Mouse (Mus musculus) midbrain, embryonic 12.5 days (tissue): ENCODE results near the gene Nol9. TPM values are rescaled to one million over a fixed set of nuclear protein-coding genes. Genes with fewer than 3 reads are reported as not detected.

Experiments
- ATAC-seq: fragments of 200-750 bp; cut with Nextera tagmentation; 2 replicates; pipeline ENCODE4 v1.8.0; 2017; ENCODE audit warnings: low read depth, moderate TSS enrichment, moderate library complexity; ENCODE audit not compliant: low FRiP score
- H3K27ac ChIP-seq: fragments of 300-500 bp; sonication (generic); replicated peaks from 2 replicates; pipeline ENCODE4 v1.5.1; 2016; ENCODE audit warnings: mild to moderate bottlenecking
- H3K27me3 ChIP-seq: fragments of 300-500 bp; sonication (generic); 2 replicates; pipeline ENCODE4 v1.6.1; 2016; ENCODE audit warnings: mild to moderate bottlenecking
- H3K36me3 ChIP-seq: fragments of 300-500 bp; sonication (generic); 2 replicates; pipeline ENCODE4 v1.6.1; 2016
- H3K4me1 ChIP-seq: fragments of 300-500 bp; sonication (generic); 2 replicates; pipeline ENCODE4 v1.6.1; 2016
- H3K4me2 ChIP-seq: fragments of 300-500 bp; sonication (generic); replicated peaks from 2 replicates; pipeline ENCODE4 v1.6.1; 2016; ENCODE audit warnings: mild to moderate bottlenecking, moderate library complexity
- H3K4me3 ChIP-seq: fragments of 300-500 bp; sonication (generic); 2 replicates; pipeline ENCODE4 v1.5.1; 2016; ENCODE audit warnings: mild to moderate bottlenecking
- H3K9ac ChIP-seq: fragments of 300-500 bp; sonication (generic); replicated peaks from 2 replicates; pipeline ENCODE4 v1.6.1; 2016; ENCODE audit warnings: mild to moderate bottlenecking, moderate library complexity
- H3K9me3 ChIP-seq: fragments of 300-500 bp; sonication (generic); 2 replicates; pipeline ENCODE4 v1.6.1; 2016; ENCODE audit warnings: mild to moderate bottlenecking
- WGBS: fragments of 180-500 bp; shearing (Covaris S2); methylation state at CpG from one replicate; pipeline ENCODE4 v1.1.7; 2016; 5-methylcytosine and 5-hydroxymethylcytosine counted together
- polyA plus RNA-seq: library from polyadenylated mRNA; unstranded; fragments of >200 nt; fragmentation: Nextera tagmentation; extraction: Ambion mirVana; gene quantifications from 2 replicates; pipeline ENCODE4 v1.2.1, GENCODE M21; 2016

Nol9 gene
- polyA plus RNA-seq, 1 experiment from 2014 or later: 35.4 TPM

- no peaks in the 10 kb centered on the region for H3K36me3 ChIP-seq
- H3K9me3 ChIP-seq: no peaks in the 10 kb centered on the region
- H3K4me2 ChIP-seq: no peak overlapping the region
- H3K4me1 ChIP-seq: peaks cover 6% of the 10 kb centered on the region; the same call in 1 of the 2 replicates
- no peak overlapping the region for H3K4me3 ChIP-seq
- no peak for ATAC-seq
- no peak overlapping the region for H3K9ac ChIP-seq
- H3K27me3 ChIP-seq: peaks cover 10% of the 10 kb centered on the region
- 64% methylated on average over 4 of the region's 4 CpGs for WGBS
- no peak overlapping the region for H3K27ac ChIP-seq
These were observed 37.8 kb upstream of the Nol9 start for GRCm38 (mm10) chr4:152001335-152001734.

- H3K4me2 ChIP-seq: no peak overlapping the region
- no peaks in the 10 kb centered on the region for H3K9me3 ChIP-seq
- ATAC-seq: no peak
- WGBS: 93% methylated on average over 3 of the region's 3 CpGs
- H3K27me3 ChIP-seq: peaks cover 17% of the 10 kb centered on the region
- H3K27ac ChIP-seq: no peak overlapping the region
- H3K4me1 ChIP-seq: peaks cover 4% of the 10 kb centered on the region; the same call in 1 of the 2 replicates
- H3K9ac ChIP-seq: no peak overlapping the region
- no peak overlapping the region for H3K4me3 ChIP-seq
- H3K36me3 ChIP-seq: no peaks in the 10 kb centered on the region
These were observed 37.1 kb upstream of the Nol9 start for GRCm38 (mm10) chr4:152002063-152002462.

- H3K4me1 ChIP-seq: peaks cover 33% of the 10 kb centered on the region
- 74% methylated on average over 6 of the region's 6 CpGs for WGBS
- H3K36me3 ChIP-seq: no peaks in the 10 kb centered on the region
These were observed 33.0 kb upstream of the Nol9 start for GRCm38 (mm10) chr4:152006137-152006536.

GRCm38 (mm10) chr4:152006812-152007211 lies 32.3 kb upstream of the Nol9 start:
- H3K4me3 ChIP-seq: no peak overlapping the region
- WGBS: 18% methylated on average over 3 of the region's 3 CpGs
- peaks cover 52% of the 10 kb centered on the region for H3K27me3 ChIP-seq
- no peaks in the 10 kb centered on the region for H3K9me3 ChIP-seq
- no peak overlapping the region for H3K27ac ChIP-seq
- H3K36me3 ChIP-seq: no peaks in the 10 kb centered on the region
- no peak for ATAC-seq
- peaks cover 33% of the 10 kb centered on the region for H3K4me1 ChIP-seq
- no peak overlapping the region for H3K4me2 ChIP-seq
- no peak overlapping the region for H3K9ac ChIP-seq

More at GRCm38 (mm10) chr4:152006137-152006536, 33.0 kb upstream of the Nol9 start:
- Histone ChIP-seq H3K4me3 (no peak overlapping the region), H3K9ac (no peak overlapping the region), H3K27ac (no peak overlapping the region), H3K4me2 (no peak overlapping the region), H3K9me3 (no peaks in the 10 kb centered on the region), H3K27me3 (peaks cover 48% of the 10 kb centered on the region)
- no peak for ATAC-seq

GRCm38 (mm10) chr4:152007481-152008147 lies 31.5 kb upstream of the Nol9 start:
- no peaks in the 10 kb centered on the region for H3K9me3 ChIP-seq
- no peaks in the 10 kb centered on the region for H3K36me3 ChIP-seq
- ATAC-seq: no peak
- 7% methylated on average over 8 of the region's 8 CpGs for WGBS
- peaks cover 52% of the 10 kb centered on the region for H3K27me3 ChIP-seq
- peak overlapping the region; percentile 21; the same call in 1 of the 2 replicates for H3K9ac ChIP-seq
- H3K4me2 ChIP-seq: peak overlapping the region; percentile 100
- no peak overlapping the region for H3K27ac ChIP-seq
- peak overlapping the region; percentile 69 for H3K4me3 ChIP-seq
- H3K4me1 ChIP-seq: peaks cover 33% of the 10 kb centered on the region

GRCm38 (mm10) chr4:152008148-152008500 lies 31.0 kb upstream of the Nol9 start:
- no peak overlapping the region for H3K27ac ChIP-seq
- H3K4me1 ChIP-seq: peaks cover 33% of the 10 kb centered on the region
- 0 out of 2 replicates have a peak, but pooled peaks have one; percentile 16 for ATAC-seq
- no peaks in the 10 kb centered on the region for H3K36me3 ChIP-seq
- no peaks in the 10 kb centered on the region for H3K9me3 ChIP-seq
- peak overlapping the region; percentile 21 for H3K9ac ChIP-seq
- peak overlapping the region; percentile 100 for H3K4me2 ChIP-seq
- H3K4me3 ChIP-seq: peak overlapping the region; percentile 69
- WGBS: 1% methylated on average over 14 of the region's 14 CpGs
- H3K27me3 ChIP-seq: peaks cover 52% of the 10 kb centered on the region

GRCm38 (mm10) chr4:152008622-152009075 lies 30.5 kb upstream of the Nol9 start, which contains the start of gene Klhl21:
Klhl21 (plus strand) TSS chr4:152008803.
- no peaks in the 10 kb centered on the region for H3K9me3 ChIP-seq
- H3K4me1 ChIP-seq: peaks cover 33% of the 10 kb centered on the region
- H3K4me2 ChIP-seq: peak within 1 kb of the TSS; percentile 100
- under 1% methylated on average over 45 of the region's 45 CpGs for WGBS
- H3K4me3 ChIP-seq: peak within 1 kb of the TSS; percentile 69
- no peaks in the 10 kb centered on the region for H3K36me3 ChIP-seq
- H3K27ac ChIP-seq: peak within 1 kb of the TSS; percentile 56
- ATAC-seq: peak; percentile 83
- peak within 1 kb of the TSS; percentile 61 for H3K9ac ChIP-seq
- peaks cover 52% of the 10 kb centered on the region for H3K27me3 ChIP-seq

- H3K9ac ChIP-seq: peak overlapping the region; percentile 61
- no peaks in the 10 kb centered on the region for H3K9me3 ChIP-seq
- H3K27ac ChIP-seq: peak overlapping the region; percentile 56
- peak; percentile 32 for ATAC-seq
- H3K36me3 ChIP-seq: no peaks in the 10 kb centered on the region
- peaks cover 52% of the 10 kb centered on the region for H3K27me3 ChIP-seq
- peak overlapping the region; percentile 69 for H3K4me3 ChIP-seq
- peaks cover 33% of the 10 kb centered on the region for H3K4me1 ChIP-seq
- H3K4me2 ChIP-seq: peak overlapping the region; percentile 100
- under 1% methylated on average over 106 of the region's 115 CpGs for WGBS
These were observed 29.8 kb upstream of the Nol9 start for GRCm38 (mm10) chr4:152009076-152010051.

- peaks cover 52% of the 10 kb centered on the region for H3K27me3 ChIP-seq
- peaks cover 6% of the 10 kb centered on the region; the same call in 1 of the 2 replicates for H3K36me3 ChIP-seq
- WGBS: 4% methylated on average over 10 of the region's 10 CpGs
- no peaks in the 10 kb centered on the region for H3K9me3 ChIP-seq
- H3K9ac ChIP-seq: peak overlapping the region; percentile 61; the same call in 1 of the 2 replicates
- peaks cover 33% of the 10 kb centered on the region for H3K4me1 ChIP-seq
- peak overlapping the region; percentile 69 for H3K4me3 ChIP-seq
- 0 out of 2 replicates have a peak, but pooled peaks have one; percentile 17 for ATAC-seq
- no peak overlapping the region for H3K27ac ChIP-seq
- peak overlapping the region; percentile 100 for H3K4me2 ChIP-seq
These were observed 28.9 kb upstream of the Nol9 start for GRCm38 (mm10) chr4:152010091-152010706.

GRCm38 (mm10) chr4:152010707-152011134 lies 28.4 kb upstream of the Nol9 start:
- peak overlapping the region; percentile 100 for H3K4me2 ChIP-seq
- H3K9ac ChIP-seq: peak overlapping the region; percentile 20; the same call in 1 of the 2 replicates
- peaks cover 33% of the 10 kb centered on the region for H3K4me1 ChIP-seq
- H3K9me3 ChIP-seq: no peaks in the 10 kb centered on the region
- peaks cover 9% of the 10 kb centered on the region; the same call in 1 of the 2 replicates for H3K36me3 ChIP-seq
- 5% methylated on average over 13 of the region's 13 CpGs for WGBS
- no peak overlapping the region for H3K27ac ChIP-seq
- H3K4me3 ChIP-seq: peak overlapping the region; percentile 69
- ATAC-seq: no peak
- peaks cover 52% of the 10 kb centered on the region for H3K27me3 ChIP-seq

- Histone ChIP-seq H3K9me3 (no peaks in the 10 kb centered on the region), H3K9ac (0 out of 2 replicates have a peak overlapping the region, but pooled peaks have one; percentile 20), H3K27me3 (peaks cover 52% of the 10 kb centered on the region), H3K4me1 (peaks cover 33% of the 10 kb centered on the region), H3K27ac (no peak overlapping the region), H3K4me3 (peak overlapping the region; percentile 69; the same call in 1 of the 2 replicates), H3K4me2 (peak overlapping the region; percentile 100), H3K36me3 (peaks cover 9% of the 10 kb centered on the region; the same call in 1 of the 2 replicates)
- ATAC-seq: no peak
- WGBS: 74% methylated on average over 8 of the region's 8 CpGs
These were observed 27.9 kb upstream of the Nol9 start for GRCm38 (mm10) chr4:152011171-152011760.
